Mouse (Mus musculus) C2C12 (cell line): ENCODE measurements around the gene Klhl3.

ENCODE experiments used
- CEBPB ChIP-seq: IDR thresholded peaks from one replicate; pipeline ENCODE4 v1.6.1; 2011; ENCODE audit warnings: low read depth, mild to moderate bottlenecking, control low read depth, moderate library complexity
- CTCF ChIP-seq: IDR thresholded peaks from one replicate; pipeline ENCODE4 v1.5.1; 2011; ENCODE audit not compliant: control insufficient read depth, insufficient read depth, insufficient read length
- FOSL1 ChIP-seq: IDR thresholded peaks from one replicate; pipeline ENCODE4 v1.8.0; 2011; ENCODE audit warnings: mild to moderate bottlenecking, low read length; ENCODE audit not compliant: poor library complexity, insufficient read depth, severe bottlenecking
- MAX ChIP-seq: IDR thresholded peaks from one replicate; pipeline ENCODE4 v1.6.1; 2011; ENCODE audit warnings: mild to moderate bottlenecking, control low read depth
- MYOG ChIP-seq: IDR thresholded peaks from one replicate; pipeline ENCODE4 v1.6.1; 2011; ENCODE audit not compliant: control insufficient read depth, insufficient read length; ENCODE audit errors: extremely low read depth
- USF1 ChIP-seq: IDR thresholded peaks from one replicate; pipeline ENCODE4 v1.6.1; 2011; ENCODE audit warnings: low read depth, mild to moderate bottlenecking, control low read depth, moderate library complexity

- no peak for TF ChIP-seq CTCF
- no peak for TF ChIP-seq USF1
- no peak for TF ChIP-seq MAX
- TF ChIP-seq CEBPB = no peak
- TF ChIP-seq FOSL1 = no peak
- TF ChIP-seq MYOG = no peak
These were observed 111.6 kb downstream of the Klhl3 start for GRCm38 (mm10) chr13:58001792-58002191.
